Mouse (Mus musculus) liver, embryonic 16.5 days (tissue): ENCODE measurements around the gene Pdzd3. TPM values are rescaled to one million over a fixed set of nuclear protein-coding genes. Genes with fewer than 3 reads are reported as not detected.

Source experiments
- ATAC-seq: fragments of 200-750 bp; cut with Nextera tagmentation; 2 replicates; pipeline ENCODE4 v1.8.0; 2017; ENCODE audit warnings: low read depth, mild to moderate bottlenecking, moderate number of reproducible peaks, moderate library complexity
- H3K27ac ChIP-seq: fragments of 300-500 bp; sonication (generic); 2 replicates; pipeline ENCODE4 v1.5.1; 2014; ENCODE audit warnings: mild to moderate bottlenecking, low read length
- H3K27me3 ChIP-seq: fragments of 300-500 bp; sonication (generic); 2 replicates; pipeline ENCODE4 v1.6.1; 2014; ENCODE audit warnings: low read depth, low read length, mixed read lengths; ENCODE audit not compliant: control insufficient read depth, insufficient read depth
- H3K36me3 ChIP-seq: fragments of 300-500 bp; sonication (generic); 2 replicates; pipeline ENCODE4 v1.6.1; 2014; ENCODE audit warnings: mild to moderate bottlenecking; ENCODE audit not compliant: control insufficient read depth, insufficient read depth
- H3K4me1 ChIP-seq: fragments of 300-500 bp; sonication (generic); 2 replicates; pipeline ENCODE4 v1.6.1; 2014; ENCODE audit warnings: low read depth, low read length, mixed read lengths; ENCODE audit not compliant: control insufficient read depth
- H3K4me2 ChIP-seq: fragments of 300-500 bp; sonication (generic); 2 replicates; pipeline ENCODE4 v1.6.1; 2014; ENCODE audit warnings: low read depth, low read length, mixed read lengths
- H3K4me3 ChIP-seq: fragments of 300-500 bp; sonication (generic); 2 replicates; pipeline ENCODE4 v1.5.1; 2014; ENCODE audit warnings: low read depth, mild to moderate bottlenecking, low read length
- H3K9ac ChIP-seq: fragments of 300-500 bp; sonication (generic); 2 replicates; pipeline ENCODE4 v1.6.1; 2014; ENCODE audit warnings: low read depth, low read length
- H3K9me3 ChIP-seq: fragments of 300-500 bp; sonication (generic); replicated peaks from 2 replicates; pipeline ENCODE4 v1.6.1; 2016; ENCODE audit warnings: low read length; ENCODE audit not compliant: control insufficient read depth
- WGBS: fragments of 180-500 bp; shearing (Covaris S2); extraction: QIAGEN DNeasy Blood & Tissue Kit; methylation state at CpG from one replicate; pipeline ENCODE4 v1.1.7; 2014; ENCODE audit not compliant: insufficient replicate concordance; 5-methylcytosine and 5-hydroxymethylcytosine counted together
- polyA plus RNA-seq: library from polyadenylated mRNA; unstranded; fragments of >200 nt; fragmentation: Nextera tagmentation; extraction: Ambion mirVana; gene quantifications from 2 replicates; pipeline ENCODE4 v1.2.1, GENCODE M21; 2015

Pdzd3 gene
- polyA plus RNA-seq, 1 experiment from 2014 or later: 0.14 TPM

DNA sequence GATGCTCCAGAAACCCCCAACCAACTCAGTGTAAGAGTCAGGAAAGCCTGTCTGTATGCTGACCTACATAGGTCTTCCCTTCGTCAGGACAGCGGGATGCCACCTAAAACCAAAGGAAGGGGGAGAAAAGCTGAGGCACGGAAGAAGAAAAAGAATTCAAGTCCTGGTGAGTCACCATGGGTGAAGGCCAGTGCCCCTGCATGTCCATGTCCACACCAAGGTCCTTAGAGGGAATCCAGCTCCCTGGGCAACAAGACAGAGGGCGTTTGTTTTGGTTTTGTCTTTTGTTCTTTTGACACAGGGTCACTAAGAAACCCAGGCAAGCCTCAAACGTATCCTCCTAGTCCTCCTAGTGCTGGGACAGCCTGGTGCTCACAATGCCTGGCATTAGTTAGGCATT lies 10.4 kb downstream of the Pdzd3 start:
- Histone ChIP-seq H3K9ac (no peak overlapping the region), H3K4me3 (no peak overlapping the region), H3K4me2 (no peak overlapping the region), H3K9me3 (no peaks in the 10 kb centered on the region), H3K36me3 (no peaks in the 10 kb centered on the region), H3K4me1 (no peaks in the 10 kb centered on the region), H3K27me3 (no peaks in the 10 kb centered on the region), H3K27ac (no peak overlapping the region)
- ATAC-seq: no peak
- 65% methylated on average over 5 of the region's 5 CpGs for WGBS

DNA sequence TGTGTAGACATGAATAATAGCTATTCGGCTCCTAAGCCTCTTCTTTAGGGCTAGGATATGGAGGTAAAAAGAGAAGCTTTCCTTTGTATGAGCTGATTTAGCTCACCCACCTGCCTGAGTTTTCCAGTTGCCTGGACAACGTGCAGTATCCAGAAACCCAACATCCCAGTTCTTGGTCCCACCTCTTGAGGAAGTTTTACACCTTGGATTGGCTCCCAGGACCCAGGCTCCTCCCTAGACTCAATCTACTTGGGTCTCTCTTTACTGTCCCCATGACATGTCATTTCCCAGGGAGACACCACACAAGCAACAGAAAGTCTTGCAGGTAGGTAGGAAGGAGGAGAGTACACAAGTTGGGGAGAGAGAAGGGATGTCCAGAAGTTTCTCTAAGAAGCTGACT lies 10.9 kb downstream of the Pdzd3 start, which contains the start of gene Ccdc153:
Gene Ccdc153, plus strand, starts transcription at position 278 of the 400 bp plus-strand sequence.
- no peaks in the 10 kb centered on the region for H3K9me3 ChIP-seq
- ATAC-seq: no peak
- no peak within 1 kb of the TSS for H3K4me2 ChIP-seq
- no peak within 1 kb of the TSS for H3K27ac ChIP-seq
- no peak within 1 kb of the TSS for H3K9ac ChIP-seq
- H3K36me3 ChIP-seq: no peaks in the 10 kb centered on the region
- WGBS: 53% methylated on average over 2 of the region's 2 CpGs
- no peaks in the 10 kb centered on the region for H3K27me3 ChIP-seq
- no peak within 1 kb of the TSS for H3K4me3 ChIP-seq
- no peaks in the 10 kb centered on the region for H3K4me1 ChIP-seq

- H3K27me3 ChIP-seq: no peaks in the 10 kb centered on the region
- no peak overlapping the region for H3K9ac ChIP-seq
- no peak overlapping the region for H3K27ac ChIP-seq
- no peak overlapping the region for H3K4me3 ChIP-seq
- no peaks in the 10 kb centered on the region for H3K9me3 ChIP-seq
- peaks cover 6% of the 10 kb centered on the region for H3K4me1 ChIP-seq
- 8% methylated on average over 5 of the region's 5 CpGs for WGBS
- ATAC-seq: no peak
- H3K4me2 ChIP-seq: no peak overlapping the region
- H3K36me3 ChIP-seq: no peaks in the 10 kb centered on the region
Measured at GRCm38 (mm10) chr9:44239447-44239846, 11.8 kb downstream of the Pdzd3 start.

DNA sequence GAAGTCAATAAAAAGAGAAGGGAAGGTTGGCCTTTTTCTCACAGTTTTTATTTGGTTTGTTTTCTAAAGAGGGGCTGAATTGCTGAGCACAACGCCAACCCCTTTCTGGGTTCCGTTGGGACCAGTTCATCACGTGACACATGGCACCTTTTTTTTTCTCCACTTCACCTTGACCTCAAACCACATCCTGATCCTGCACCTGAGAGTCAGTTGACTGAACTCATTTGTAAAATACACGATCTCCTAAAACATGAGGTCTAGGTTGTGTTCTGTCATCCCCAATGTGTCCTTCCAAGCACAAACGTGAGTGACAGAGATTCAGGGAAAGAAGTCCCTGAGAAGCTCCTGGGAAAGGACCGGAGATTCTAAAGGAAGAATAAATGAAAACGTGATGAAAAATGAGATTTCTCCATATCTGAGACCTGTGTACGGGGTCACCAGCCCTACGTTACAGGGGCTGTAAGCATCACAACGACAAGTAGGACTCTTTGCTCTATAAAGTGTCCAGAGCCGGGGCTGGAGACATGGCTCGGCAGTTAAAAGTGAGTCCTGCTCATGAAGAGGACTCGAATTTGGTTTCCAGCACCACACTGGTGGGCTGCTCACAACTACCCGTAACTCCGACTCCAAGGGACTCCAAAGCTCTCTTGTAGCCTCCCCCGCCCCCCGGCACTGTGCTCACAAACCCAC lies 12.6 kb downstream of the Pdzd3 start:
- 64% methylated on average over 17 of the region's 17 CpGs for WGBS
- H3K9me3 ChIP-seq: no peaks in the 10 kb centered on the region
- no peaks in the 10 kb centered on the region for H3K36me3 ChIP-seq
- no peaks in the 10 kb centered on the region for H3K27me3 ChIP-seq
- ATAC-seq: no peak
- no peak overlapping the region for H3K4me2 ChIP-seq
- no peak overlapping the region for H3K27ac ChIP-seq
- no peak overlapping the region for H3K9ac ChIP-seq
- H3K4me3 ChIP-seq: no peak overlapping the region
- H3K4me1 ChIP-seq: peaks cover 9% of the 10 kb centered on the region

DNA sequence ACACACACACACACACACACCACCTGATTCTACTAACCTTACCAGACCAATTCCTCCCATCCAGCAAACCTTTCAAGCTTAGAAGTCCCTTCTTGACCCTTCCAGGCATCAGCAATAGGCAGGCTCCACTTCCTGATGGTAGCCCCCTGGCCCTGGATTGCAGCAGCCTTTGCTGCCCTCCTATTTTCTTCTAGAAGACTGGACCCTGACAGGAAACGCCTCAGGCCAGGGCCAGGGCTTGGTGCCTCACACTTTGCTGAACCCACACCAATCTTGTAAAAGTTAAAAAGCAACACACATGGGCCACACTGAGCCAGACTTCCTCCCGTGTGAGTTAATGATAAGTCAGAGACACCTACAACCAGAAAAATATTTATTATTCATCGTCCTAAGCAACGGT lies 14.1 kb downstream of the Pdzd3 start:
- ATAC-seq: no peak
- H3K4me2 ChIP-seq: no peak overlapping the region
- no peaks in the 10 kb centered on the region for H3K27me3 ChIP-seq
- H3K9me3 ChIP-seq: no peaks in the 10 kb centered on the region
- no peak overlapping the region for H3K4me3 ChIP-seq
- no peak overlapping the region for H3K27ac ChIP-seq
- no peak overlapping the region for H3K9ac ChIP-seq
- peaks cover 17% of the 10 kb centered on the region for H3K4me1 ChIP-seq
- H3K36me3 ChIP-seq: no peaks in the 10 kb centered on the region
- WGBS: 54% methylated on average over 4 of the region's 4 CpGs

- Histone ChIP-seq H3K9me3 (no peaks in the 10 kb centered on the region), H3K27ac (no peak overlapping the region), H3K27me3 (no peaks in the 10 kb centered on the region), H3K9ac (no peak overlapping the region), H3K4me1 (peaks cover 23% of the 10 kb centered on the region), H3K36me3 (no peaks in the 10 kb centered on the region), H3K4me3 (no peak overlapping the region), H3K4me2 (no peak overlapping the region)
- WGBS: 49% methylated on average over 4 of the region's 4 CpGs
- no peak for ATAC-seq
Measured at GRCm38 (mm10) chr9:44236601-44237000, 14.7 kb downstream of the Pdzd3 start.

GRCm38 (mm10) chr9:44234479-44235427 lies 16.5 kb downstream of the Pdzd3 start:
- whole genome bisulfite sequencing: 13% methylated on average over 19 of the region's 19 CpGs
- ATAC-seq: no peak
- Histone ChIP-seq H3K4me1 (peaks cover 26% of the 10 kb centered on the region), H3K27ac (peak overlapping the region; percentile 91), H3K27me3 (no peaks in the 10 kb centered on the region), H3K36me3 (no peaks in the 10 kb centered on the region), H3K4me2 (peak overlapping the region; percentile 96), H3K9ac (peak overlapping the region; percentile 95), H3K9me3 (no peaks in the 10 kb centered on the region), H3K4me3 (peak overlapping the region; percentile 98)

DNA sequence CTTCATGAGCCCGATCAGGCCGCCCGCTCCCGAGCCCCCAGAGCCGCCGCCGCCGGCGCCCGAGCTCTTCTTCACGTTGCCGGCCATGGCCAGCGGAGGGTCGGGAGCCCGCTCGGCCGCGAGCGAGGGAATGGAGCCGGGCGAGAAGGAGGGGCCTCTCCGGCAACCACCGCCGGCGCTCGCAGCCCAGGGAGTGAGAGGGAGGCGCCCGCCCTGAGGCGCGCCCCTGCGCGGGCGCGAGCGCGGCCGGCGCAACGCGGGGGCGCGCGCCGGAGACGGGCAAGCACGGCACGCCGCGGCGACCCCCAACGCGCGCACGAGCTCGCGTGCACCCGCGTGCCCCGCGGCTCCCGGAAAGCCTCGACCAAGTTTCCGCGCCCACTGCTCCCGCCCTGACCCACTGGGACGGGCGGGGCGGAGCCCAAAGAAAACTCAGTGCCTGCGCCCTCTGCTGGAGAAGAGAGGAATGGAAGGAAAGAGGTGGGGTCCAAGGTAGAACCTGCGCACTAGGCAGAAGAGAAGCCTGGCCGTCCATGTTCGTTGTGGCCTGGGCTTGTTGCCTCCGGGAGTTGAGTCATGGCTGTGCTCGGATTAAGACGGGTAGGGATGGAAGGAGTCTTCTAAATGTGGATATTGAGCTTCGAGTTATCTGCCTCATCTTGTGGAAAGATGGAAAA lies 17.3 kb downstream of the Pdzd3 start, which contains the start of gene Cbl:
Gene Cbl, minus strand, starts transcription at position 248 of the 677 bp plus-strand sequence.
- Histone ChIP-seq H3K4me2 (peak within 1 kb of the TSS; percentile 96), H3K9me3 (no peaks in the 10 kb centered on the region), H3K4me3 (peak within 1 kb of the TSS; percentile 98), H3K27me3 (no peaks in the 10 kb centered on the region), H3K27ac (peak within 1 kb of the TSS; percentile 91), H3K36me3 (no peaks in the 10 kb centered on the region), H3K4me1 (peaks cover 26% of the 10 kb centered on the region), H3K9ac (peak within 1 kb of the TSS; percentile 95)
- peak; percentile 92 for ATAC-seq
- under 1% methylated on average over 73 of the region's 76 CpGs for WGBS
